Mouse (Mus musculus): ENCODE measurements at regions not wholly inside any gene's neighbourhood (a gene's known extent, or its start where the extent isn't known, plus 50 kb on each side); places are given as distances from the start of the nearest gene placed in this dataset.

DNA sequence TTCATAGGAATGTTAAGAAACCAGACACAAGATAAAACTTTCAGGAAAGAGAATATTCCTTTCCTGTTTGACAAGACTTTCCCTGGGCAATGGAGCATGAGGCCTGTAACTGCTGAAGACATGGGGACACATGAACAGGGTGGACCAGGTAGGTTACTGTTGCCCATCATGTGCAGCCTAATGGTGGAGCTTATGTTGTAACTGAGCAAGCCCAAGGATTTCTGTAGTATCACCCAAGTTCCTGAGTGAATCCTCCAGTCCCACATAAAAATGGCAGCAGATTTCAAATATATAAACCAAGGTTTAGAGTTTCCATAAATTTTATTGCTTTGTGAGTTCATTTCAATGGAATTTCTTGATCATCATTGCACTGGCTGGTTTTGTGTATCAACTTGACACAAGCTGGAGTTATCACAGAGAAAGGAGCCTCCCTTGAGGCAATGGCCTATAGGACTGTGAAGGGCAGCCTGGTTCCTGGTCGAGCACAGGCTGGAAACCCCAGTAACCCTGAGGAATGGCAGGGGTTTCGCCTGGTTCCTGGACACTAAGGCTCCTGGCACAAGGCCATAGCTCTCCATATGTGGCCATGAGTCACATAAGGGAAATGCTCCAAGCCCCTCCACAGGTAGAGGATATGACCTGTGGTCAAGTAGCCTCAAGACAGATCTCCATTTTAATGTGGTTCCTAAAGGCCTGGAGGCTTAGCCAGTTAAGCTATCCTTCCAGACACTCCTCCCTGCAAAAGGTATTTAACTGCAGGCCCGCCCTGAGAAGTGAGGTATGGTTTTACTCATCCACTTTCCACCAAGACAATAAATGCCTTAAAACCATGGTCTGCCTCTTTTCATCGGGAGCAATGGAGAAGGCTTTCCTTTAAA is 92.9 kb upstream of the Pfn2 start:
- ATAC-seq: no peak
- H3K9ac ChIP-seq (ENCODE audit: low read depth, low read length): no peak overlapping the region
- no peak for TF ChIP-seq CTCF (IDR thresholded peaks at IDR 0.05; ENCODE audit: low read depth)
- H3K27ac ChIP-seq (ENCODE audit: low read depth, low read length): no peak overlapping the region
- H3K4me3 ChIP-seq (ENCODE audit: low read depth, low read length): no peak overlapping the region
- no peaks in the 10 kb centered on the region for H3K9me3 ChIP-seq (ENCODE audit: control insufficient read depth)
- WGBS: 75% methylated on average over 4 of the region's 4 CpGs
- no peaks in the 10 kb centered on the region for H3K4me1 ChIP-seq (replicated peaks; ENCODE audit: control insufficient read depth, insufficient read depth, low read length)
- H3K4me2 ChIP-seq (replicated peaks; ENCODE audit: low read depth): no peak overlapping the region
- H3K36me3 ChIP-seq (ENCODE audit: control insufficient read depth, insufficient read depth): no peaks in the 10 kb centered on the region
- H3K27me3 ChIP-seq (replicated peaks; ENCODE audit: control insufficient read depth, insufficient read depth, low read length): no peaks in the 10 kb centered on the region

DNA sequence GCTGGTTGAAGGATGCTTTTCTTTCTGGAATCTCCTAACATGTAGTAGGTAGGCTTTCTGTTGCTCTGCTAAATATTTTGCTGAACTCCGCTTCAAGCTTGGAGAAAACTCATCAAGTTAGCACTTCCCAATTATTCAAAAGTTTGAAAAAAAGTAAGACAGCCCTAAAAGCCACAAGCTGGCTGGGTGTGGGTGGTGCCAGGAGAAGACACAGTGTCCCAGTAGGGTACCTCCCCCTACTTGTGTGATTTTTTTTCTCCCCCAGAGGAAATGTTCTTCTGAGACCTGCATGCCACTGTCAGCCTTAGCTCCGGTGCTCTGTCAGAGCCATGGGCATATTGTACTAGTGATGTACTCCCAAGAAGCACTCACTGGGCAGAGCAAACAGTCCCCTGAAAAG is 96.8 kb upstream of the Pfn2 start:
- H3K4me3 ChIP-seq (ENCODE audit: low read depth, low read length): no peak overlapping the region
- H3K27me3 ChIP-seq (replicated peaks; ENCODE audit: control insufficient read depth, insufficient read depth, low read length): no peaks in the 10 kb centered on the region
- H3K9me3 ChIP-seq (ENCODE audit: control insufficient read depth): no peaks in the 10 kb centered on the region
- 82% methylated on average over 2 of the region's 2 CpGs for WGBS
- no peak overlapping the region for H3K9ac ChIP-seq (ENCODE audit: low read depth, low read length)
- no peak for ATAC-seq
- no peaks in the 10 kb centered on the region for H3K4me1 ChIP-seq (replicated peaks; ENCODE audit: control insufficient read depth, insufficient read depth, low read length)
- no peak overlapping the region for H3K4me2 ChIP-seq (replicated peaks; ENCODE audit: low read depth)
- H3K27ac ChIP-seq (ENCODE audit: low read depth, low read length): no peak overlapping the region
- H3K36me3 ChIP-seq (ENCODE audit: control insufficient read depth, insufficient read depth): no peaks in the 10 kb centered on the region
- TF ChIP-seq CTCF (IDR thresholded peaks at IDR 0.05; ENCODE audit: low read depth): no peak

DNA sequence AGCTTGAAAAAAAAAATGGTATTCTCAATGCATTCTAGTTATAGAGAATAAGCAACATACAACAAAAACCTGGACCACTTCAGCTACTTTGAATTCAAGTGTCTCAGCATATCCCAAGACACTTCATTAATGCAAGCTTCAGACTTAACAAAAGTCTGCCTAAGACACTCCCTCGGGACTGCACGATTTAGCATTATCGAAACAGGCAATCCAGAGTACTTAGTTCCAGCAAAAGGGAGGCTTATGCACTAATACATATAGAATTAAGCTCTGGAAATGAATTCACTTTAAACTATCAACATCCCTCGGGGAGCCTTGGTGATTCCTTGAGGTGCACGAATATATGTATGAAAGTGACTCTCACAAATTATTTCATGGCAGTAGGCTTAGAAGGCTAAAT is 97.9 kb upstream of the Pfn2 start:
- H3K27ac ChIP-seq (ENCODE audit: low read depth, low read length): no peak overlapping the region
- no peaks in the 10 kb centered on the region for H3K4me1 ChIP-seq (replicated peaks; ENCODE audit: control insufficient read depth, insufficient read depth, low read length)
- no peaks in the 10 kb centered on the region for H3K36me3 ChIP-seq (ENCODE audit: control insufficient read depth, insufficient read depth)
- no peak overlapping the region for H3K4me3 ChIP-seq (ENCODE audit: low read depth, low read length)
- no peaks in the 10 kb centered on the region for H3K9me3 ChIP-seq (ENCODE audit: control insufficient read depth)
- H3K27me3 ChIP-seq (replicated peaks; ENCODE audit: control insufficient read depth, insufficient read depth, low read length): no peaks in the 10 kb centered on the region
- WGBS: 92% methylated on average over 5 of the region's 5 CpGs
- H3K4me2 ChIP-seq (replicated peaks; ENCODE audit: low read depth): no peak overlapping the region
- no peak for ATAC-seq
- TF ChIP-seq CTCF (IDR thresholded peaks at IDR 0.05; ENCODE audit: low read depth): no peak
- H3K9ac ChIP-seq (ENCODE audit: low read depth, low read length): no peak overlapping the region

DNA sequence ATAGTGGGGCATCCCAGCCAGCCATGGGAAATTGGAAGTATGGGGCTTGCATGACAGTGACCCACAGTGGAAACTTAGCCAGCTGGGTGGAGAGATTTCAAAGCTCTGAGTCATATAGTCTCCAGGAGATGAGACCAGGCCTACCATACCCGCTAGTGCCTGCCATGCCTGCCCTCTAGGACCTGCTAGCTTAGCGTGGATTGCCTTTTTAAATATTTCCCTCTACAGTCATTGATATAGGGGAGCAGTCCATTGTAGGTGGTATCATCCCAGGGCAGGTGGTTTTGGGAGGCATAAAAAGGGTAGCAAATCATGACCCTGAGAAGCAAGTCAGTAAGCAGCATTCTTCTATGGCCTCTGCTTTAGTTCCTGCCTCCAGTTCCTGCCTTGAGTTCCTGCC is 99.5 kb upstream of the Pfn2 start:
- H3K4me2 ChIP-seq (replicated peaks; ENCODE audit: low read depth): no peak overlapping the region
- no peaks in the 10 kb centered on the region for H3K27me3 ChIP-seq (replicated peaks; ENCODE audit: control insufficient read depth, insufficient read depth, low read length)
- TF ChIP-seq CTCF (IDR thresholded peaks at IDR 0.05; ENCODE audit: low read depth): no peak
- 93% methylated on average over 2 of the region's 2 CpGs for WGBS
- ATAC-seq: no peak
- no peaks in the 10 kb centered on the region for H3K9me3 ChIP-seq (ENCODE audit: control insufficient read depth)
- H3K27ac ChIP-seq (ENCODE audit: low read depth, low read length): no peak overlapping the region
- no peak overlapping the region for H3K9ac ChIP-seq (ENCODE audit: low read depth, low read length)
- no peaks in the 10 kb centered on the region for H3K36me3 ChIP-seq (ENCODE audit: control insufficient read depth, insufficient read depth)
- no peak overlapping the region for H3K4me3 ChIP-seq (ENCODE audit: low read depth, low read length)
- H3K4me1 ChIP-seq (replicated peaks; ENCODE audit: control insufficient read depth, insufficient read depth, low read length): no peaks in the 10 kb centered on the region

DNA sequence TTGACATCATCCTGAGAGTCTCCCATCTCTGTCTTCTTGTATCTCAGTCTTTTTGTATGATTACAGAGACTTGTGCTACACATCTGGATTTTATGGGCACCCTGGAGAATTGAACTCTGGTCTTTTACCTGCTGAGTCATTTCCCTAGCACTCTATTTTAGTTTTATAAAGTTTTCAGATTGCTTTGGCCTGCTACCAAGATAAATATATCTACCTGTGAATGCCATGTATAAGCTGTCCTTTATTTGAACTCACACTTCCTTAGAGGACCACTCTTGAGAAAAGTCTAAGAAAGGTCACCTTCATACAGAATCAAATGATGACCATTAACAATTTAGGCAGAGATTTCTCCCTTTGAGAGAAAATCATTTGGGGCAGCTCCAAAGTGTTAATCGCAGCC is 100.8 kb upstream of the Pfn2 start:
- ATAC-seq: no peak

DNA sequence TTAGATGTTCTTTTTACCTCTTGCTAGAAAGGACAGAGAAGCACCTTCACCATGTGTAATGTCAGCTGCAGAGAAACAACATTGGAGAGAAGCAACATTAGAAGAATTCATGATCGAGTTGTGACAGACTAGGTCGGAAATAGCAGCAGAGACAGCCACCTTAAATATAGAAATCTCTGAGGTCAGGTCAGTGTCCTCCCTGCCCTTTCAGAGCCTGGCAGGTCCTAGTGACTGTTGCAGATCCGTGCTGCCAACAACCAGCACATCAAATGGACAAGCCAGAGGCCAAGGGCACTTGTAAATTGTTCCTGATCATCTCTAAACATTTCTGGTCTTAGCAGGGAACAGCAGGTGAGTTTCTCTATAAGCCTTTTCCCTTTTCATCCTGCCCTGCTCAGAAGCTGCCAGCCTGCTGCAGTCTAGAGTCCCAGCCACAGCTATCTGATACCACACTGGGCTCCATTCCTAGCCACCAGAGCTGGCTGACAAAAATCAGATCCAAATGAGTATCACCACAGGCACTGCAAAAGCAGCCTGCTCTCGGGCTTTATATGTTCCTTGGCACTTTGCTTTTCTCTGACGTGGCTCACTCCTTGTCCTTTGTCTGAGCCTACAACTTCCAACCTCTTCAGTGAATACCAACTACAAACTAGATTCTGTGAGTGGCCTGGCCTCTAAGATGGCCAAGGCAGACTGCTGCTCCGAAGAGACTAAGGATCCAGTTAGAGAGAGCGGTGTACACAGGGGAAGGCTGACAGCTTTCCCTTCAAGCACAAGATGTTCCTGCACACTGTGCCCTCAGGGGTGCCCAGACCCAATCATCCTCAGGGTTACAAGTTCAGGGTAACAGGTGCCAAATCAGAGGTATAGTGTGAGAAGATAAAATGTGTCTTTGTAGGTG is 102.8 kb upstream of the Pfn2 start:
- Histone ChIP-seq H3K27me3 (replicated peaks; ENCODE audit: control insufficient read depth, insufficient read depth, low read length) (no peaks in the 10 kb centered on the region), H3K4me1 (replicated peaks; ENCODE audit: control insufficient read depth, insufficient read depth, low read length) (no peaks in the 10 kb centered on the region), H3K4me3 (ENCODE audit: low read depth, low read length) (no peak overlapping the region), H3K9me3 (ENCODE audit: control insufficient read depth) (no peaks in the 10 kb centered on the region), H3K36me3 (ENCODE audit: control insufficient read depth, insufficient read depth) (no peaks in the 10 kb centered on the region), H3K27ac (ENCODE audit: low read depth, low read length) (no peak overlapping the region), H3K4me2 (replicated peaks; ENCODE audit: low read depth) (no peak overlapping the region), H3K9ac (ENCODE audit: low read depth, low read length) (no peak overlapping the region)
- no peak for ATAC-seq
- no peak for TF ChIP-seq CTCF (IDR thresholded peaks at IDR 0.05; ENCODE audit: low read depth)
- 76% methylated on average over 7 of the region's 7 CpGs for WGBS

More for the DNA sequence above, 100.8 kb upstream of the Pfn2 start:
- no peak overlapping the region for H3K9ac ChIP-seq (ENCODE audit: low read depth, low read length)
- H3K4me2 ChIP-seq (replicated peaks; ENCODE audit: low read depth): no peak overlapping the region
- H3K36me3 ChIP-seq (ENCODE audit: control insufficient read depth, insufficient read depth): no peaks in the 10 kb centered on the region
- no peaks in the 10 kb centered on the region for H3K9me3 ChIP-seq (ENCODE audit: control insufficient read depth)
- no peaks in the 10 kb centered on the region for H3K27me3 ChIP-seq (replicated peaks; ENCODE audit: control insufficient read depth, insufficient read depth, low read length)
- H3K27ac ChIP-seq (ENCODE audit: low read depth, low read length): no peak overlapping the region
- no peak for TF ChIP-seq CTCF (IDR thresholded peaks at IDR 0.05; ENCODE audit: low read depth)
- 78% methylated on average over 1 of the region's 1 CpGs for WGBS
- H3K4me1 ChIP-seq (replicated peaks; ENCODE audit: control insufficient read depth, insufficient read depth, low read length): no peaks in the 10 kb centered on the region
- H3K4me3 ChIP-seq (ENCODE audit: low read depth, low read length): no peak overlapping the region

All from intestine, postnatal 0 days (tissue).